Mouse (Mus musculus): Measurements from ENCODE around the gene Alx3.

Gene Alx3

DNA sequence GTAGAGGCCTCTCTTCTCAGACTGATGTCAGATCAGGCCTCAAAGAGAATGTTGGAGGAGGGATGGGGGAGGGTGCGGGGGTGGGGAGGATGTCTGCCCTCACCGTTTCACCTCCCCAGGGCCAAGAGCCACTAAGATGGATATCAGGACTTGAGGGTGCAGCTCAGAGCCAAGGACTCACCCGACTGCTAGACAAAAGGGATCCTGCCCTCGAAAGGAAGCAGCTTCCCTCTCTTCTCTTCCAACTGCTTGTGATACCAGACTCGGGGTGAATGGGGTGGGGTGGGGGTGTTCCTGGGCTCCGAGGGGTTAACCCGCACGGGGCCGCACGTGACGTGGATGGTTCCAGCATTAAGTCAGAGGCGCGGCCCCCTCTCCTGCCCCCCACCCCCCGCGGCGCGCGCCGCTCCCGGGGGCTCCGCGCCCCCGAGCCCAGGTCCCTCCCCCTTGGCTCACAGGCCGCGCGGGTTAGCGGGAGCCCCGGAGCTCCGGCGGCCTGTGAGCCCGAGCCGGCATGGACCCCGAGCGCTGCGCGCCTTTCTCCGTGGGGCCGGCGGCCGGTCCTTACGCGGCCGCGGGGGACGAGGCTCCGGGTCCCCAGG is at the start of gene Alx3:
TSS of gene Alx3 (plus strand) at position 370 of the 602 bp plus-strand sequence.
- DNase-seq, result no peak

- DNase-seq, result no peak
Measured at GRCm38 (mm10) chr3:107545278-107545677, 49.6 kb upstream of the Alx3 start.

- no peak for DNase-seq
Measured at GRCm38 (mm10) chr3:107545716-107546412, 49.0 kb upstream of the Alx3 start.

- DNase-seq, result no peak
Measured at GRCm38 (mm10) chr3:107546956-107547355, 47.9 kb upstream of the Alx3 start.

- peak; percentile 89 for DNase-seq
Measured at GRCm38 (mm10) chr3:107550409-107551049, 44.3 kb upstream of the Alx3 start.

DNA sequence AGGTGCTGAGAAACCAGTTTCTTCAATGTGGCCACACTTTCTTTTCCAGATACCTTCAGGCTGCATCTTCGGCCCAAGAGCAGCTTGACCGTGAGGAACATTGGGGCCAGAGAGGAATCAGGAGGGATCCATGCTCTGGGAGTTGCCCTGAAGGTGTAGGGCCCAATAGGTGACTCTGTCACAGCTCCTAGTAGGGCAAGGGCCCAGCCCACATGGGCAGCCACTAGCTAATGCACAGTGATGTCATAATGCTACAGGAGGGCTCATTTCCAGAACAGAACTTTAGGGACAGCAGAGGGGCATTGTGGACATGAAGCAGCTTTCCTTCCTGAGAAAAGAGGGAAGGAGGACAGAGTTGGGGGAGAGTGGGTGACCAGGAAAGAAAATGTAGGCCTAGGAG is 40.0 kb upstream of the Alx3 start, which contains the start of gene Ubl4b:
TSS of gene Ubl4b (minus strand) at position 232 of the 400 bp plus-strand sequence.
- no peak for DNase-seq

DNA sequence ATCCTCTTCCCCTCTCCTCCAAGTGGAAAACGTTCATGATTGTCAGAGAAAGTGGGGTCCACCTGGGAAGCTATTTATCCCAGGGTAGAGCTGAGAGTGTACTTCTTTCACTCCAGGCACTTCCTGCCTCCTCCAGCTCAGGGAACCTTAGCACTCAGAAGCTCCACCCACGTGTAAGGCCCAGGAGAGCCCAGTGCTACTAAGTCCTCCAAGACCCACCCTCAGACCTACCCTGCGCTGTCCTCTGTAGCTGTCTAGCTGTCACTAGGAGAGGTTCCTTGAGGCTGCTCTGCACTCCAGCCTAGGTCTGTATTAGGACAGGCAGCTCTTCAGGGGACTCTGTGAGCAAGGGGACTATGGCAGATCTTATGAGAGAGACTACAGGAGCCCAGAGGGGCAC is 36.1 kb upstream of the Alx3 start:
- DNase-seq, result no peak

DNA sequence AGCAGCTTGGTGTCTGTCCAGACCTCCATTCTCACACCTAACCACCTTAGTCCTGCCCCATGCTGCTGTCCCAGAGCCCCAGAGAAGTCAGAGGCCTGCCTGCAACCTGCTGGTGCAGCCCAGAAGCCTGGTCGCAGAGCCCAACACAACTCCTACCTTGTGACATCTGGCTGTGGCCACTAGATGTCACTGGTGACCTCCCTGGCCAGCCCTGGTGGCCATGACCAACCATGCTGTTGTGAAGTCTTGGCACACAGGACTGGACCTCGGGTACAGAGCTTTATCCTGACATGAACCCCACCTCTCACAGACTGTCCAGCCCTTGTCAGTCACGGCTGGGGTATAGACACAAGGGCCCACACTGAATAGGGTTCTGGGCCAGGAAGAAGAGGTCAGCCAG is 35.6 kb upstream of the Alx3 start:
- DNase-seq, result peak; percentile 30

- no peak for DNase-seq
Measured at GRCm38 (mm10) chr3:107562104-107562503, 32.7 kb upstream of the Alx3 start.

- DNase-seq, result no peak
Measured at GRCm38 (mm10) chr3:107562591-107562990, 32.2 kb upstream of the Alx3 start.

DNA sequence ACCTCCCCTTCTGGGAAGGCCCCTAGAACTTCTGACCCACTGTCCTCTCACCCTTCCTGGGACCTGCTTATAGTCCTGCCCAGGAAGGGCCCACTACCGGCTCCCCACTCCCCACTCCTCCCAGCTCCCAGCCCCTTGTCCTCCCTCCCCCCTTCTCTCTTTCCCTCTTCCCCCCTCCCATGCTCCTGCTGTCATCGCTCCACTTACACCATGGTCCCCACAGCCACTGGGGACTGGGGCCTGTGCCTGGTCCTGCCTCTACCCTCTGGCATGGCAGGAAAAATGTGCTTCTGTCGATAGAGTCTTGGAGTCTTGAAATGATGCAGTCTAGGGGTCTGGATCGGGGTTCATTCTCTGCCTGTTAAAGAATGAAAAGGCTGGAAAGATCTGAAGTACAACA is 31.0 kb upstream of the Alx3 start:
- DNase-seq, result no peak

DNA sequence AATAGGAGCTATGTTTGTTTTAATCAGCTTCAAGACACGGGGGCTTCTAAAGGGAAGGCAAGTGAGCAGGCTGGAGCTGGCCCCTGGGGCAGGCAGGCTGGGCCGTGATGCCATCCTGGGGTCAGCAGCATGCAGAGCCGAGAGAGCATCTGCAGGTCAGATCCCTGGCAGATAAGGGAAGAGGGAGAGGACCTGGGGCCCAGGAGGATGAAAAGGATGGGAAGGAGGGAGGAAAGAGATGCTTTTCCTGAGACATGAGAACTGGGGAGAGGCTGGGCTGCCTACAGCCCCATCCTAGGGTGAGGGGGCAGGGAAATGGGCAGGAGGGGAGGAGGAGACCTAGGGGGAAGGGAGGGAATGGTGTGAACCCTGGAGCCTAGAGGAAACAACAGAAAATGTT is 29.5 kb upstream of the Alx3 start:
- DNase-seq, result no peak

DNA sequence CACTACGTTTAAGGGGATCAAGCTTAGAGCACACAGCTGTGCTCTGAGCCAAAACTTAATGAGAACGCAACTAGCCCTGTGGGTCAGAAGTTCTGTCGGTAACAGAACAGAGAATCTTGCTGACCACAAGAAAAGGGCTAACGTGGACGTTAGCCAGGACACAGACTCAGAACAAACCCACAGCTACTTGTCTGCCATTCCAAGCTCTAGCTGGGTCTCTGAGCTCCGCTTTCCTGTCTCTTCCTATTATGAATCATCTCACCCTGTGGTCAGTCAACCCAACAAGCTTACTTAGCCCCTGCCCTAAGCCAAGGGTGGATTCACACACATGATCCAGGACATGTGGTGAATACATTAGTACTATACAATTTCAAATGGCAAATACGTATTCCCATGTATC is 27.1 kb upstream of the Alx3 start:
- DNase-seq, result no peak

DNA sequence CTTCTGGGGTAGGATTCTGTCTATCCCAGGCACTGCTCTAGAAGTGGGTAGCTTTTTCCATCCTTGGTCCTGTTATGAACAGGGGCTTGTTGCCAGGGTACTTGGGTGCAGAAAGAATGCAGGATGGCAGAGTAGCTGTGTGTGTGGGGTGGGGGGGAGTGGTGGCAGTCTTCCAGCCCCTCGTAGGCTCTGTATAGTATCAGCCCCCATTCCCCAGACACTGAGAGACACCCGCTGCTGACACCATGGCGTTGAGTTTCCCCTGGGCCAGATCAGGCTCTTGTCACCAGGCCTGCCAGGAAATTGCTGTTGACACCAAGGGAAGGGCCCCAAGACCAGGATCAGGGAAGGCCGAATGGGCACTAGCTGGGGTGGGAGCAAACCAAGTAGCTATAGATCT is 26.1 kb upstream of the Alx3 start:
- no peak for DNase-seq

DNA sequence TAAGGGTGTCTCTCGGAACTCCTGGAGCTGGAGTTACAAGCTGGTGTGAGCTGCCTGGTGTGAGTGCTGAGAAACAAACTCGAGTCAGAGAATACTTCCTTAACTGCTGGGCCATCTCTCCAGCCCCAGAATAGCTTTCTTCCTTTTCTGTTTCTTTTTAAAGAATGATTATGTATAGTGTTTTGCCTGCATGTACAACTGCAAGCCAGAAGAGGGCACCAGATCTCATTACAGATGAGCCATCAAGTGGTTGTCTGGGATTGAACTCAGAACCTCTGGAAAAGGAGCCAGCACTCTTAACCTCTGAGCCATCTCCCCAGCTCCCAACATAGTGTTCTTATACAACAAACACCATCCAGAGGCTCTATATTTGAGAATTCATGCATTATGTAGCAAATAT is 23.6 kb upstream of the Alx3 start:
- DNase-seq, result no peak

- DNase-seq, result no peak
Measured at GRCm38 (mm10) chr3:107576807-107577206, 18.0 kb upstream of the Alx3 start.

GRCm38 (mm10) chr3:107577810-107578390 is 16.9 kb upstream of the Alx3 start:
- DNase-seq, result no peak

DNA sequence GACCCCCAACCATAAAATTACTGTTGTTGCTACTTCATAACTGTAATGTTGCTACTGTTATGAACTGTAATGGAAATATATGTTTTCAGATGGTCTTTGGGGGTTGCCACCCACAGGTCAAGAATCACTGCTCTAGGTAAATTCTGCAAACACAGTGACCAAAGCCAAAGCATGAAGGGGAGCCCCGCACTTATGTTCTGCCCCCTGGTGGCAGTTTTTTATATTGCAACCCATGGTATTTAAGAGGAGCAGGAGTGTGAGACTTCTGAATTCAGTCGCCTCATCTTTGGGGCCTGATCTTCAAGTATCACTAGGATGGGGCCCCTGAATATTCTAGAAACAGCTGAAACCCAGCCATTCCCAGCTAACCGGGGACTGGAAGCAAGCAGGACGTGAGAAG is 15.4 kb upstream of the Alx3 start:
- peak; percentile 77 for DNase-seq

DNA sequence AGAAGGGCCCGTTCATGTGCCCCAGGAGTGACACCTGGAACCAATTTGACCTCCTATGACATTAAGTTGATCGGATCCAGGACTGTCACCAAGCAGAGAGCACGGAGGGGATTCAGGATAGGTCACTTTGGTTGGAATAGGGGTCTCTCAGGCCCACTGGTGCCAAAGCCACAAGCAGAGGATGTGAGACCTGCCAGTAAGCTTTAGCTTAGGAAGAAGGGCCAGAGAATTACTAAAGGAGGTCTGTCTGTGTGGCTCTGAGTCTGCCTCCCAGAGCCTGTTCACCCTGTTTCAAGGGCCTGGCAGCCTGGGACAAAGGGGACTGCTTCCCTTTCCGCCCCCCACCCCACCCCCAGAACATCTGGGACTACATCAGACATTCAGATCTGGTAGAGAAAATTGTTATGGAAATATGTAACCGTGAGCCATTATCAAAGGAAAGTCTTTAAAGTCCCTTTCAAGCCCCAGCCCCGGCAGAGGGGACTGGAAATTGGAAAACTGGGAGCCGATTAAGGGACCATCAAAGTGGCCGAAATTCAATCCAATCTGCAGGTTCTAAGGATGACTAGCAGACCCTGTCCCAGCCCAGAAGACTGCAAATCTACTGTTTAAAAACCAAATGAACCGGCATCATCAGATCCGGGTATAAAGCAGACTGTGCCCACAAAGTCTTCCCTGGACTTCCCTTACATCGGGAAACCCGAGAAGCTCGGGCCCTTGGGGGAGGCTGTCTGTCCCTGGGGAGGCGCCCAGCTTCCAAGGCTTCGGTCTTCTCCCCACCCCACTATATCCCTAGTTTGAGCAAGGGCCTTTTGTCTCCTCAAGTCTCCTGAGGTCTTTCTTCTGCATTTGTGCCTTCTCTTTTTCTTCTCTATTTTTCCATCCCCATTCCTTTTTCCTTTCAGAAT is 13.5 kb upstream of the Alx3 start:
- DNase-seq, result no peak

DNA sequence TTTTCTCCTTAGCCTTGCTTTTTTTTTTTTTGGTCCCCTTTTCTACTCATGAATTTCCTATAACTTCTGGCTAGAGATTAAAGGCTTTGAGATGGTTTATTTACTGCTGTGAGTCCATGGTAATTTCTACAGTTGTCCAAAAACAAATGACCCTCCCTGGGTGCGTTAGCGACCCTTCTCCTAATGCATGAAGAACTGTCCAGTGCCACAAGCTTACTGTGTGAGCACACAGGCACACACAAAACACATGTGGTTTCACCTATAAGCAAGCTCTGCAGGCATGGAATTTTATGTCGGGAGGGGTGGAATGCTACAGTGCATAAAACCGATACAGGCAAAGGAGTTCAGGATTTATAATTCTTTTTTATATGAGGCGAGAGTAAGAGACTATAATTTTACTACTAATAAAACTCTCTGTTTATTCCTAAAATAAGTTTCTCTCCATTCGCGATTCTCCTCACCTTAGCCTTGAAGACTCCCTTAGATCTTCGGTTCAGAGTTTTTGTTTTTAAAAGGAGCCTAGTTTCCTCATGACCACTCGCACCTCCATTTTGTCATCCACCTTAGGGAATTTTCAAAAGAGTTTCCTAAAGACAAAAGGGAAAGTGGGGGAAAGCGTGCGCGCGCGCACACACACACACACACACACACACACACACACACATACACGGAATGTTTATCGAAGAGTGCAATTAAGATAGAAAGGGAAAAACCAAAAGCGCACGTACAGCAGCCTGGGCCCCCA is 12.5 kb upstream of the Alx3 start:
- DNase-seq, result no peak

DNA sequence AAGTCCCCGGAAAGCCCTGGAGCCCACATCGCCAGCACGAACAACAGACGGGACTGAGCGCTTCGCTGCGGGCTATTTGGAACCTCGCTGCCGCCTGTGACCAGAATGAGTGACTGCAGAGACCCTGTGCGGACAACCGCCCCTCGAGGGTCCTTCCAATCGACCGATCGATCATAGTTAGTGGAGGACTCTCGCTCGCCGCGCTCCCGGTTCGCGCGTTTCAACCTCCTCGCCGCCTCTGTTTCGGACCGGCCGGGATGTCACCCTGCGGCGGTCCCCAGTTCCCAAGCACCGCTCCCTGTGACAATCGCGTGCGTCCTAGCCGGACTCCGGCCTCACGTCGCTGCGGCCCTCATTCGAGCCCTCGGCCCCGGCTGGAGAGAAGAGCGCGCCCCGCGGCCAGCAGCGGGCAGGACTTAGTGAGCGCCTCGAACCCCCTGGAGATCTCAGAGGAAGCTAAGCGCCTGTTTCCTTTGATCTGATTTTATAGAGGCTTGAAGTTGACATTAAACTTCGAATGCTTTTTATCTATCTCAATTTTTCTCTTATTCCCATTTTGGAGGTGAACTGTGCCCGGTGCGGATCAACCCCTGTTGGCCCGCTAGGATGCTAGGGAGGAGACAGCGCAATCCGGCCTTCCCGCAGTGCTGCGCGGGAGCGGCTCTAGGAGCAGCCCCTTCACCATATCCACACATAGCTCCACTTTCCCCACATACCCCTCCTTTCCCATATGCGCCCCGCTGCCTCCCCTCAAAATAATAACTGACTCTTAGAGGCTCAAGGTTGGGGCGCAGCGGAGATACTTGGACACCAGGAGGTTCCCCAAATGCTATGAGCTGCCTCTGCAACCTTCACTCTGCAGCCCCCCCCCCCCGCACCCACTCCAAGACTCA is 11.7 kb upstream of the Alx3 start:
- peak; percentile 24 for DNase-seq

Measured in right cerebral cortex, postnatal 4 days (tissue).